Mouse (Mus musculus): ENCODE measurements at regions not wholly inside any gene's neighbourhood (a gene's known extent, or its start where the extent isn't known, plus 50 kb on each side); places are given as distances from the start of the nearest gene placed in this dataset.

GRCm38 (mm10) chr2:106547117-106547516, 146.0 kb upstream of the Mpped2 start:
- peak; percentile 11 for DNase-seq

GRCm38 (mm10) chr2:106553666-106554065, 139.4 kb upstream of the Mpped2 start:
- DNase-seq, result no peak

GRCm38 (mm10) chr2:106561571-106562090, 131.4 kb upstream of the Mpped2 start:
- no peak for DNase-seq

GRCm38 (mm10) chr2:106570226-106570625, 122.8 kb upstream of the Mpped2 start:
- DNase-seq, result no peak

- no peak for DNase-seq
Measured at GRCm38 (mm10) chr2:106571346-106571745, 121.7 kb upstream of the Mpped2 start.

GRCm38 (mm10) chr2:106571913-106572312, 121.2 kb upstream of the Mpped2 start:
- no peak for DNase-seq

GRCm38 (mm10) chr2:106576746-106577323, 116.2 kb upstream of the Mpped2 start:
- no peak for DNase-seq

- DNase-seq, result no peak
Measured at GRCm38 (mm10) chr2:106578062-106578461, 115.0 kb upstream of the Mpped2 start.

GRCm38 (mm10) chr2:106580663-106581062, 112.4 kb upstream of the Mpped2 start:
- DNase-seq, result no peak

- no peak for DNase-seq
Measured at GRCm38 (mm10) chr2:106621251-106621650, 71.8 kb upstream of the Mpped2 start.

GRCm38 (mm10) chr2:106622326-106622725, 70.7 kb upstream of the Mpped2 start:
- DNase-seq, result no peak

- DNase-seq, result no peak
Measured at GRCm38 (mm10) chr2:106623680-106624079, 69.4 kb upstream of the Mpped2 start.

- no peak for DNase-seq
Measured at GRCm38 (mm10) chr2:106631986-106632385, 61.1 kb upstream of the Mpped2 start.
